Mouse (Mus musculus) megakaryocyte, embryonic 14.5 days (primary cell): Measurements from ENCODE around the gene Kcnd2. TPM values are rescaled to one million over a fixed set of nuclear protein-coding genes. Genes with fewer than 3 reads are reported as not detected.

Experiments
- H3K27me3 ChIP-seq: replicated peaks from 2 replicates; pipeline ENCODE3; 2012; ENCODE audit warnings: inconsistent platforms
- H3K36me3 ChIP-seq: replicated peaks from 2 replicates; pipeline ENCODE3; 2012; ENCODE audit warnings: low read length, inconsistent platforms, mixed read lengths
- H3K4me1 ChIP-seq: 2 replicates; pipeline ENCODE4 v1.6.1; 2012; ENCODE audit warnings: inconsistent platforms
- H3K4me3 ChIP-seq: replicated peaks from 2 replicates; pipeline ENCODE3; 2012; ENCODE audit warnings: moderate library complexity, mild to moderate bottlenecking, inconsistent platforms
- H3K9me3 ChIP-seq: 2 replicates; pipeline ENCODE4 v1.6.1; 2012; ENCODE audit warnings: inconsistent platforms
- FLI1 ChIP-seq: IDR thresholded peaks from 2 replicates; pipeline ENCODE4 v1.6.1; 2012; ENCODE audit warnings: low read length, inconsistent platforms, mixed read lengths
- GATA1 ChIP-seq: IDR thresholded peaks from 3 replicates; pipeline ENCODE4 v1.6.1; 2012; ENCODE audit warnings: mixed read lengths, low read length, inconsistent platforms, borderline replicate concordance
- polyA plus RNA-seq: library from polyadenylated mRNA; stranded (reverse); fragments of >175 nt; gene quantifications from 2 replicates; pipeline ENCODE4 v1.2.3, GENCODE M21; 2012; ENCODE audit warnings: low replicate concordance; ENCODE audit not compliant: insufficient read depth

Kcnd2 gene
- polyA plus RNA-seq, 1 experiment = not detected

DNA sequence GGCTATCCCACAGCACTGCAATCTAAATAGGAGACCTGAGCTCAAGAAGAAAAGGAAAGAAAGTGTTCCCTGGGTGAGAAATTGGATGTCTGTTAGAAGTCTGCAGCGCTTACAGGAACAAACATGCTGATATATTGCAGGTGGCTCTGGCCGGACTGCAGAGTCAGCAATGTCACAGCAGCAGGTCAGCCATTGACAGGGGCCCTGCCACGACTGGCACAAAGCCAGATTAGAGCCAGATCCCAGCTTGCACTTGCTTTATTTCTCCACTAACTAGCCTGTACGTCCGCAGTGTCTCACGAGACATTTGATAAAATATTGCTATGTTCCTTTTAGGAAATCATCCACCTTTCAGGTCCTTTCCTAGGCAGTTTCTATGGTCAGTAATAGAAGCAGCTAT, 468.9 kb downstream of the Kcnd2 start:
- no peak for TF ChIP-seq GATA1
- no peak for TF ChIP-seq FLI1
- Histone ChIP-seq H3K4me3 (no peak overlapping the region), H3K36me3 (no peaks in the 10 kb centered on the region), H3K9me3 (no peaks in the 10 kb centered on the region), H3K27me3 (no peaks in the 10 kb centered on the region), H3K4me1 (no peaks in the 10 kb centered on the region)

DNA sequence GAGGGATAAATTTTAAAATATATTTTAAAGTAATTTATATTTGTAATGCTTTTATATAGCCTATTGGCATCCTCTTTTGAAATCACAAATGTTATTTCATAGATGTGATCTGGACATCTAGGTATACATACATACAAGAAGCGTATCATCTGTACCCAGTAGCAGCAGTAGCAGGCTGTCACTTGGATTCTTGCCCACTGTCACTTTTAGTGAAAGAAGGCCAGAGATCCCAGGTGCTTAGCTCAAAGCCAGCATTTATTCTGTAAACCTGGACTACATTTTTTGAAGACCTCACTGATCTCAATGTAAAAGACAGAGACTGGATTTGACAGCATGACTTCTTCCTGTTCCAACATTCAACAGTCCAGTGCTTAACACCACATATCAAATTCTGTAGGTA, 471.1 kb downstream of the Kcnd2 start:
- no peak for TF ChIP-seq FLI1
- TF ChIP-seq GATA1 = no peak
- no peaks in the 10 kb centered on the region for H3K4me1 ChIP-seq
- H3K27me3 ChIP-seq = no peaks in the 10 kb centered on the region

DNA sequence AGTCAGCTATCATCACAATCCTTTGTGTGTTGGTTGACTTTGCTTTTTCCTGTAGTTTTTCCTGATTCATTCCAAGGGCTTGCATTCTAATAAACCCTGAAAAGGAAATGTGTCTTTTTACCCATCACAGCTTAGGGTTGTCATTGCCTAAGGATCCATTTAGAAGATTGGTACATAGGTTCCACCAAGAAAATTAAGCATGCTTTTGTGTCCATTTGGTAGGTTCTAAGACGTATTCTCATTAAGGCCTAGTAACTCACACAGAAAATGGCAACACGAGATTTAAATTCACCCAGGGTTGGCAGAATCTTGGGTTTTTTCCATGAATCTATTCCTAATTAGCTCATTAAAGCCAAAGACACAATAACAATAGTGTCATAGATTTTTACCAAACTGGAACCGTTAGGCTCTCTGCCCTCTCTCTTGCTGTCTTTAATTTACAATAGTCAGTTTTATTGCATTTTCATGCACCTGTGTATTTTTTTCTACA, 477.6 kb downstream of the Kcnd2 start:
- peaks cover 6% of the 10 kb centered on the region; the same call in 1 of the 2 replicates for H3K9me3 ChIP-seq
- H3K4me3 ChIP-seq = no peak overlapping the region
- no peaks in the 10 kb centered on the region for H3K4me1 ChIP-seq
- no peaks in the 10 kb centered on the region for H3K27me3 ChIP-seq
- H3K36me3 ChIP-seq = no peaks in the 10 kb centered on the region
- TF ChIP-seq GATA1 = no peak
- no peak for TF ChIP-seq FLI1

More for the DNA sequence above, 471.1 kb downstream of the Kcnd2 start:
- Histone ChIP-seq H3K36me3 (no peaks in the 10 kb centered on the region), H3K4me3 (no peak overlapping the region), H3K9me3 (peaks cover 6% of the 10 kb centered on the region; the same call in 1 of the 2 replicates)

DNA sequence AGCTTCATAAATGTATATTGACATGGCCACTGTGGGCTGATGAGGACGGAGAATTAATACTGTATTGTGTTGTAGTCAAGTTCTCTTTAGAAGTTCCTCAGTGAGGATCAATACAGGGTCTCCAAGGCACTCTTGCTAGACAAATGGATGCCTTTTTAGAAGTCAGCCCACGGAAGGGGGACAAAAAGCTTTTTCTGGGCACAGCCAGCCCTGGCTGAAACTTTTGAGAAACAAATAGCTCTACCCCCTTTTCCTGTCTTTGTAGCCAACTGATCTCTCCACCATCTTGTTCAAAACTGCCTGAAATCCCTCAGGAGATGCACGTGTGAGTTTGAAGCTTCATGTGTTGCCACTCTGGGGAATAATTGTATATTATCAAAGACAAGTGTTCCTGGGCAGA, 482.3 kb downstream of the Kcnd2 start:
- Histone ChIP-seq H3K36me3 (no peaks in the 10 kb centered on the region), H3K27me3 (no peaks in the 10 kb centered on the region), H3K9me3 (no peaks in the 10 kb centered on the region; the same call in 1 of the 2 replicates), H3K4me1 (no peaks in the 10 kb centered on the region), H3K4me3 (no peak overlapping the region)
- no peak for TF ChIP-seq FLI1
- no peak for TF ChIP-seq GATA1

DNA sequence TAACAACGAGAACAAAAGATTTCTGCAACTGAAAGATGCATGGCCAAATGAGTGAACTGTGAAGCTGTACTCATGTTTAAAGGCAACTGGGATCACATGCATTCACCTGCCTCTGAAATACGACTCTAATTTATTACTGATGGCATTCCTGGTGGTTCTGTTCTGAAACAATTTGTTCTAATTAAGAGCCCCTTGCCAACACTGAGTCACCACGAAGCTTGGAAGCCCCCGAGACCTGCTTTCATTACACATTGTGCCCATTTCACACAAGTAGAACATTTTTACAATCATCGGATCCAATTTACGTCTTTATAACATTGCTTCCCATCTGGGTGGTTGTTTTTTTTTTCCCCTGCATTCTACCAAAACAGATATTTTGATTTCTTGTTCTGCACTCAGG, 485.8 kb downstream of the Kcnd2 start:
- no peak for TF ChIP-seq FLI1
- no peak for TF ChIP-seq GATA1
- Histone ChIP-seq H3K9me3 (no peaks in the 10 kb centered on the region; the same call in 1 of the 2 replicates), H3K4me1 (no peaks in the 10 kb centered on the region), H3K4me3 (no peak overlapping the region), H3K36me3 (no peaks in the 10 kb centered on the region), H3K27me3 (no peaks in the 10 kb centered on the region)

DNA sequence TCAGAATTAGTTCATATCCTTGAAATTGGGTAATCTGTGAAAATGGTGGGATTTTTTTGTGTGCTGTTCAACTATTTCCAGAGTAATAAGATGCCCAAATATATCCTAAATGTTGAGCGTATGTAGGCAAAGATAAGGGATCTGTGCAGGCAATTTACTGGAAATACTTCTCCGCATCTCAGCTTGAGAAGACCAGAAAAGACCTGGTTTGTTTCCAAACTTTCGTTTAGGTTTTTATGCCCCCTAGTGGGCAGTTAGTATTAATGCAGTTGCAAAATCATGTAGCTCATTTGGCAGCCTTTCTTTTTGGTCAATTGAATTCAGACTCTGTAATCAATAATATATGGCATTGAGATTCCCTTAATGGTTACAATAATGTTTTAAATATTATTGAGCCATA, 493.9 kb downstream of the Kcnd2 start:
- Histone ChIP-seq H3K27me3 (no peaks in the 10 kb centered on the region), H3K4me1 (no peaks in the 10 kb centered on the region)

DNA sequence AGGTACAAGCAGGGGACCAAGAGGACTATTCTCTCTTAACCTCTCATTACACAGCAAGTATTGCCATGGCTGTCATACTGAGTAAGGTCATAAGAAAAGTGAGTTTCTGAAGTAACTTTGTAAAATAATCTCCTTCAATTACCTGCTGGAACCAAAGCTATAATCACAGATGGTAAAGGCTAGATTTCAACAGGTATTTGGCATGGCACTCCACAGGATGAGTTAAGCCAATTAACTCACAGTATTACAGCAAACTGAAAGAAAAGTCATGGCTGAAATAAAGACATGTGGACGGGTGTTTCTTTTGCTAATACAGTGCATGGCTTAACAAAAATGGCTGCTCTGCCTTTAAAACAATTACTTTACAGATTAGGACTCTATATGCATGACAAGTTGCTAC, 503.8 kb downstream of the Kcnd2 start:
- no peaks in the 10 kb centered on the region for H3K4me1 ChIP-seq
- no peaks in the 10 kb centered on the region for H3K36me3 ChIP-seq
- H3K9me3 ChIP-seq = 0 out of 2 replicates have a peak, but pooled peaks cover 3% of the 10 kb centered on the region
- H3K4me3 ChIP-seq = no peak overlapping the region
- H3K27me3 ChIP-seq = no peaks in the 10 kb centered on the region
- no peak for TF ChIP-seq GATA1
- no peak for TF ChIP-seq FLI1

More for the DNA sequence above, 493.9 kb downstream of the Kcnd2 start:
- no peaks in the 10 kb centered on the region for H3K9me3 ChIP-seq
- no peak overlapping the region for H3K4me3 ChIP-seq
- no peaks in the 10 kb centered on the region for H3K36me3 ChIP-seq
- TF ChIP-seq GATA1 = no peak
- no peak for TF ChIP-seq FLI1

DNA sequence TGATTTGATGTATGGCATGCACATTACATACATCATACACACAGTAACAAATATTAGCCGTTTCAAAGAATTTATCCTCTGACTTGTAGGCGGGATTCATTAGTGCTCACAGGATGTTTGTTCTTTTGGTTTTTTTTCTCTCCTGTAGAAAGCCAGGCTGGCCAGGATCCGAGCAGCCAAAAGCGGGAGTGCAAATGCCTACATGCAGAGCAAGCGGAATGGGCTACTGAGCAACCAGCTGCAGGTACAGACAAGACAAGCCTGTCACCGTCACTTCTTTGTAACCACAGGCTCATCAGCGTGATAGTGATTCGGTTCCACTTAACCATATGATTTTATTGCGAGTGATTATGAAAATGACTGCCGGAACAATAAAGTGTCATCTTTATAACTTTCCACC, 506.9 kb downstream of the Kcnd2 start:
- no peak for TF ChIP-seq FLI1
- Histone ChIP-seq H3K27me3 (no peaks in the 10 kb centered on the region), H3K9me3 (0 out of 2 replicates have a peak, but pooled peaks cover 3% of the 10 kb centered on the region), H3K36me3 (no peaks in the 10 kb centered on the region), H3K4me3 (no peak overlapping the region), H3K4me1 (no peaks in the 10 kb centered on the region)

DNA sequence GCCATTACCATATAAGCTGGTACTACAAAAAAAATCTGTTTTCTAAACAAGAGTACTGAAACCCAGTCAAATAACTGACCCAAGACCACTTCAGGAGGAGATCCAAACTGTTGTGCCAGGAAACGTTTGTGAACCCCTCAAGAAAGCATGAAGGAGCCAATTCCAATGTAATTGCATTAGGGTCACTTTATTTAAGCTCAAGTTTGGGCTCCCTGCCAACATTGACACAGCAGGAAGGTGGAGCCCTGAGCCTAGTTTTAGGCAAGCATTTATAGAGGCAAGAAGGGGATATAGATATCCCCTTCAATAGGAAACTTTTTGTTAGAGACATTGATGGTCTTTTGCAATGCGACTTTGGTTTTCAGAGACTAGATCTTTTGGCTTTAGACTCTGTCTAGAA, 525.3 kb downstream of the Kcnd2 start:
- Histone ChIP-seq H3K9me3 (no peaks in the 10 kb centered on the region; the same call in 1 of the 2 replicates), H3K4me3 (no peak overlapping the region), H3K4me1 (no peaks in the 10 kb centered on the region), H3K27me3 (no peaks in the 10 kb centered on the region), H3K36me3 (no peaks in the 10 kb centered on the region)
- TF ChIP-seq GATA1 (no peak), FLI1 (no peak)

DNA sequence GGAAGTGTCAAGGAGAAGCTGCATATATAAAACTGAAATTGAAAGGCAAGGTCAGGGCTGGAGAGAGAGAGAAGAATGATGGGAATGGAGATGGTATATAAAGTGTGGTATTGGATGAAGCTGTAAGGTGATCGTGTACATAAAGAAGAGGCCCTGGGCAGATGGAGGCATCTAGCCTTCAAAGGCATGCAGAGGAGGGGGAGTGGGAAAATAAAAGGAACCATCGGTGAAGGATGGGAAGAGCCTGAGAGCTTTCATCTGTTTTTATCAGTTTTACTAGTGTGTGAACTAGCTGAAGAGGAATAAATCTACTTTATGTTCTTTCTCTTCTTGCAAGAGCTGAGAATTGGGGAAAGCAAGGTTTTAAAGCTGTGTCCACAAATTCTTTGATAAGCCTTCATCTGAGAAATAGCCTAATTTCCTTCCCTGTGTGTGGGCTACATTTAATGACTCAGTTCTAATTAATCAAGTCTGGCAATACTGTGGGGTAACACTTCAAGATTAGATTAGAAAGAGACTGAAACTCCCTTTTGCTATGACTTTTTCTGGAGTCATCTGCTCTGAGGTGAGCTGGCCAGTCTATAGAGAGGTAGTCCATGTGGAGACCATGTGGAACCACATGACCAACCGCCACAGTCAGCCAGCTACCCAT, 529.4 kb downstream of the Kcnd2 start:
- Histone ChIP-seq H3K4me1 (no peaks in the 10 kb centered on the region), H3K36me3 (no peaks in the 10 kb centered on the region), H3K9me3 (no peaks in the 10 kb centered on the region; the same call in 1 of the 2 replicates), H3K4me3 (no peak overlapping the region), H3K27me3 (no peaks in the 10 kb centered on the region)
- no peak for TF ChIP-seq FLI1
- no peak for TF ChIP-seq GATA1
